Mouse (Mus musculus) gastrocnemius, postnatal 36 days (tissue): ENCODE results near the gene Ccdc113. TPM values are rescaled to one million over a fixed set of nuclear protein-coding genes. Genes with fewer than 3 reads are reported as not detected.

Experiments
- DNase-seq, 2 experiments: peaks; one replicate each; pipeline ENCODE4 v3.0.0; 2022
- intact Hi-C: fragments of 180-260 bp; cut with DNase I; formaldehyde crosslinking; loops from one replicate; pipeline ENCODE4 v1.15.1; 2025
- total RNA-seq, 2 experiments: library from RNA; stranded (reverse); gene quantifications; 2 replicates each; pipeline ENCODE4 v1.2.3; 2021

Gene Ccdc113
- total RNA-seq, 2 experiments from 2014 or later, result not detected

DNA sequence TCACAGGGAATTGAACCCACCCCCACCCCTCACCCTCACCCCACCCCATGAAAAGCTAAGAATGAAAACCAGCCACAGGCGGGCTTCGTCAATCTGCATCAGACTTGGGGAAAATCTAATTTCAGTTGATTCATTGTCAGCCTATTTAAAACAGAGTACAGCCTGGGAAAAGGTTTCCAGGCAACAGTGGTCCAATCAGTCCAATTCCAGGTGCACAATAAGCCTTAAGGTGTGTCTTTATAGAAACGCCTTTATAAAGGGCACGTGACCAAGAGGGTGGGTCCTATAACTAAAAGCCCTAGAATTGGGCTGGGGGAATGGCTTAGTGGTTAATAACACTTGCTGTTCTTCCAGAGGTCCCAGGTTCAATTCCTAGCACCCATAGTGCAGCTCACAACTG is 1.7 kb upstream of the Ccdc113 start:
- intact Hi-C loops, result no loop called here
- DNase-seq, result no peak

DNA sequence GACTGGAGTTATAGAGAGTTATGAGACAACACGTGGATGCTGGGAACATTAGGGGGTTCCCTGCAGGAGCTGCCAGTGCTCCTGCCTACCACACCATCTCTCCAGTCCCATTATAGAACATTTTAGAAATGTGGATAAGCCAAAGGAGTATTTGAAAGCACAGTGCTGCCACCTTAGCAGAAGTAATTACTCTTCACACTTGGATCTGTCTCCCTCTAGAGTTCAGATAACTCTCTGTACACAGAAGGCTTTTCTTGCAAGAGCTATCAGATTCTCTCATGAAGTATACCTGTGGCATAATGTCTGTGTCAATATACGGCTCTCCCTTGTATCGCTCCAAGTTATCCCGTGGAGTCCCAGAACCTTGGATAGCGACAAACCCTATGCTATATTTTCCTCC is 5.6 kb downstream of the Ccdc113 start:
- no peak for DNase-seq
- intact Hi-C loops, result no loop called here

DNA sequence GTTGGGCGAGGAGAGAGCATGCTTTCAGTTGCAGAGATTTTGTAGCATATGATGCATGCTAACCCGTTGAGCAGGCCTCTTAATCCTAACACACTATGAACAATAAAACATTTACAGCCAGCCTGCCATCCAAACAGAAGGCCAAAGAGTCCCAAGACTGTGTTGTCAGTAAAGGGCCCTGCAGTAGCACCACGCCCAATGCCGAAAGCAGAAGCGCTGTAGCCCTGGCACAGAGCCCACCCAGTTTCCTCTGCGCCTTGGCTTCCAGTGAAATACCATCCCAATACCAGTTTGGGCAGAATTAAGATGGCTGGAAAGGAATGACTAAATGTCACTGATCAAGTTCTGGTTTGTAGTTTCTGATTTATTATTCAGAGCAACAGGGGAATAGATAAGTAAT is 8.3 kb downstream of the Ccdc113 start:
- intact Hi-C loops, result no loop called here
- DNase-seq, result no peak

DNA sequence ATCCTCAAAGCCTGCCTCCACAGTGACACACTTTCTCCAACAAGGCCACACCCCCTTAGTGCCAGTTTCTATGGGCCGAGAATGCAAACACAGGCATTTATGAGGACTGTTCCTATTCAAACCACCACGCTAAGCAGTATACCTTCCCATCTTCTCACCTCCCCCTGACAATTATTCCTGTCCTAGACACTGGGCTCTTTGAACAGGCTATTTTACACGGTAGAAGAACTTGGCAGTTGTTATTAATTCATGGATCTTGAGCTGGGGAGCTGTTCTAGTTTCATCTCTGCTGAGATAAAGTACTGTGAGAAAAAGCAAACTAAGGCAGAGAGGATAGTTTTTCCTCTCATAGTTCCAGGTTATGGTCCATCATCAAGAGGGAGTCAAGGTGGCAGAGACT is 9.2 kb downstream of the Ccdc113 start:
- intact Hi-C loops, result no loop called here

DNA sequence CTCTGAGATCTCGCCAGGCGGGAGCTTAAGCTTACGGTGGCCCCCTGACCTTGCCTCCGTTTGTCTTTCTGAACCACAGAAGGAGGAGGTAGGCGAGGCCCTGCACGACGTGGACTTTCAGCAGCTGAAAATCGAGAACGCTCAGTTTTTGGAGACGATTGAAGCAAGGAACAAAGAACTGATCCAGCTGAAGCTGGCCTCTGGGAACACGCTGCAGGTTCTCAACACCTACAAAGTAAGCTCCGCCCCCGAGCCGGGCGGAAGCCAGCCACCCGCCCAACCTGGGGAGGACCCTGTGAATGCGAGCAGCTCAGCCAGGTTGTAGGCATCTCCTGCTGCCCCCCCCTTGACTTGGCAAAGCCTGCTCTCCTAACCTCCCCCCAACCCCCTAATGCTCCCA is 11.9 kb downstream of the Ccdc113 start:
- no peak for DNase-seq
- intact Hi-C loops, result no loop called here

More for the DNA sequence above, 9.2 kb downstream of the Ccdc113 start:
- no peak for DNase-seq

DNA sequence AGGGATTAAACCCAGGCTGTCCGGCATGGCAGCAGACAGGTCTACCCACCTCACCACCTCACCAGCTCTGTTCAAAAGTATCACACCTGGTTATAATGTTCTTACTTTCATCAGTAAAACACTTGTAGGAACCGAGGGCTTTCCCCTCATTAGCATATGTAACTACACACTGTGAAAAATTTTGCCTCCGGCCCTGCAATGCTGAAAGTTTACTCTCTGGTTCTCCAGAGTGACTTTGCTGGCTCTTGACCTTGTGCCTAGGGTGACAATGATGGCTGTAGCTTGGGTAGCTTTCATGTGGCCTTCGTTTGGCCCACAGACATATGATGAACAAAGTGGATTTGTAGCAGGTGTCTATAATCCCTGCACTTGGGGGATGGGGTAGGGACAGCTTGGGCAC is 13.1 kb downstream of the Ccdc113 start:
- DNase-seq, result no peak
- intact Hi-C loops, result no loop called here

DNA sequence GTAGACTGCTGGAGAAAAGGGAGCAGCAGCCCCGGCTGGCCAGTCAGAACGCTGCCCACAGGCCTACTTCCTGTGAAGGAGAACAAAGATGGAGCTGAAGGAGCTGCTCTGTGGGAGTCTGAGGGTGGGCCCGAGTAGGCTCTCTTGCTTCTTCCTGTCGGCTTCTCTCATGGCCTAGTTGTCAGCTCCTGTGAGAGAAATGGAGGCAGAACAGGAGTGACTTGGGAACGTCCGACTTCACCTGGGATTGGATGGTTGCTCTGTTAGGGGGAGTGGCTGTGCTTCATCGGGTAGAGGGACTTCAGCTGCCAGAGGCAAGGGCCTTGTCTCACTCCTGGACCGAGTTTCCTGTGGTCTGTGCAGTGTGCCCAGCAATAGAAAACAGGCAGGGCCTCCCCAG is 14.0 kb downstream of the Ccdc113 start:
- DNase-seq, result no peak
- intact Hi-C loops, result no loop called here

DNA sequence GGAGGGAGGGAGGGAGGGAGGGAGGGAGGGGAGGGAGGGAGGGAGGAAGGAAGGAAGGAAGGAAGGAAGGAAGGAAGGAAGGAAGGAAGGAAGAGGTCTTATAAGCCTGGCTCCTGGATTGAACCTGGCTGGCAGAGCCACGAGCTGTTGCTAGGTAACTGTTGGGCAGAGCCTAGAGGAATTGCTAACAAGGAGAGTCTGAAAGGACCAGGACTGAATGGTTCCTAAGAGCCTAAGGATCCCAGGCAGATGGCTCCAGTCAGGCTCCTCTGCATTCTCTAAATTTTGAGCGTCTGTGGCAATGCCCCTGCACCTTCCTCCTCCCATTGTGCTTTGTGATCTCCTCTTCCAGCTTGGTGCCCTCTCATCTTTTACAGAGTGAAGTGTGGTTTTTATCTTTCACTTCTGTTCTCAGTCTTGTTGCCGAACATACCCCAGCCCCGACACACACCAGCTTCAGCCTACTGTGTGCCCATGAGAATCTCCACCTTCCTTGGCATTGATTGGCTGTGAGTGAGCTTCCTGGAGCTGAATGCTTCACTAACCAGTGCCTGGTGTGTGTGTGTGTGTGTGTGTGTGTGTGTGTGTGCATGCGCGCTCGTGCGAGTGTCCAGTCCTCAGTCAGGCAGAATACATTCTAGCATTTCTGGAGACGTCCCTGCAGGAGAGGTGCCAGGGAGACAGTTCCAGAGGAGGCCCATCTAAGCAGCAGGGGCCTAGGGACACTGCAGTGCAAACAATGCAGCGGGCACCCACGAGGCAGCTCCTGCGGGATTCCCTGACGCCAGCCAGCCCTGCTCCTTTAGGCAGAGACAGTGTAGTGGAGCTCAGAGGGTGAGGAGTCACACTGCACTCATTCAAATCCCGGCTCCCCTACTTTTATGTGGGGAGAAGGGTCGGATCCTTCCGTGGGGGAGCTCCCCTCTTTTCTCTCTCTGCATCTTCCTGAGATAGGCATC is 16.3 kb downstream of the Ccdc113 start:
- intact Hi-C loops, result no loop called here
- DNase-seq, result no peak

DNA sequence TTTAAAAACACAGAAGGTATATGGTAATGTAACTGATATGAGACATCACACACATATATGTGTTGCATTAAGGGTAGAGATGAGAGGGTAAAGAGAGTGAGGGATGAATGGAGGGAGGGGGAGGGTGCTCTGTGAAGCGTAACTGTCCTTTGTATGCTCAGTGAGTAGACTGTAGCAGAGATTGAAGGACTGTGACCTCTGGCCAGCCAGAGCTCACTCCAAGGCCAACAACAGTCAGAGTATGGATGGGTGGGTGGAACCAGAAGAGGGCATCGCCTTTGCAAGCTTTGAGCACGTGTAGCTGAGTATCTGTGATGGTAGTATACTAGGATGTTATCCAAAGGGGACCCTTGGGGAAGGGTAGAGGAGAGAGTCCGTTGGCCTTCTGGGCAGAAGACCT is 17.7 kb downstream of the Ccdc113 start:
- DNase-seq, result no peak
- intact Hi-C loops, result no loop called here

DNA sequence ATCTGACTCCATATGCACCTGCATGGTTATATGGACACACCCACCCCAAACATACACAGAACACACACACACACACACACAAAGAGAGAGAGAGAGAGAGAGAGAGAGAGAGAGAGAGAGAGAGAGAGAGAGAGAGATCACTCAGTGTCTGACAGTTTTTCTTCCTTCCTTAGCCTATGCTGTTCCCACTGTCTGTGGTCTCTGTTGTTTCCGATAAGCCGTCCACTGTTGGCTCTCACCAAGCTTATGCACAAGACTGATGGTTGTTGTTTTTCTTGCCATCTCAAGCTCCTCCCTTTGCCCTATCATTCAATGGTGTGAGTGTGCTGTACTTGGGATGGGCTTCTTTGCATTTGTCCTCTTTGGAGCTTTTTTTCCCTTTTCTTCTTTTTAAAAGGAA is 22.1 kb downstream of the Ccdc113 start:
- no peak for DNase-seq
- intact Hi-C loops, result no loop called here

DNA sequence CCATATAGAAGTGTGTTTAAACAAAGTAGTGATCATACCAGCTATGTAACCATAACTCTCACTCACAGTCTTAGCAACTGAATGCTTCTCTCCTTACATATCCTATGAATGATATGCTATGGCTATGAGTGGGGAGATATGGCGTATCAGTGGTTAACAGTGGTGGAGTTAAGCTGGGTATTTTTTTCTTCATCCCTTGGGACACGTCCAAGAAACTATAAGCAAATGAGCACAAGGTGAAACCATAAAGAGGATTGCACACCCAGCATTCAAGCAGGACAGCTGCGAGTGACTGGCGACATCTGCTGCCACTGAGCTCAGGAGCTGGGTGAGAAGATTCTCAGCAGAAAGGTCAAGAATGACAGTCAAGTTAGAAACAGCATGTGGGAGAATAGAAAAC is 32.3 kb downstream of the Ccdc113 start:
- intact Hi-C loops, result no loop called here
- no peak for DNase-seq

DNA sequence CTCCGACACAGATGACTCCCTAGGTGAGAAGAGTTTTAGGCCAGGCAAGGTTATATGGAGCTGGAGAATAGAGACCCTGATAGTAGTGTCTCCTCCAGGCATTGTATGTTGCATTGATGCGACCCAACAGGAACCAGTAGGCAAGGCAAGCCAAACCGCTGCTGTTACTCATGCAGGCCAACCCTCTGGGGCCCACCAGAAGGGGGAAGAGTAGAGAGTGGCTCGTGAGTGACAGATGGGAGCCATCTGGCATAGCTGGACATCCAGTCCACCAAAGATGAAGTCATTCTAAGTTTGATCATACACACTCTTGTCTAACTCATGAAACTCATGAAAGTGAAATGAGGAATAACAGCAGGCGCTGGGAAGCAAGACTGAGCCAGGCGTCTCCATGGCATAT is 32.9 kb downstream of the Ccdc113 start:
- intact Hi-C loops, result no loop called here
- DNase-seq, result no peak

DNA sequence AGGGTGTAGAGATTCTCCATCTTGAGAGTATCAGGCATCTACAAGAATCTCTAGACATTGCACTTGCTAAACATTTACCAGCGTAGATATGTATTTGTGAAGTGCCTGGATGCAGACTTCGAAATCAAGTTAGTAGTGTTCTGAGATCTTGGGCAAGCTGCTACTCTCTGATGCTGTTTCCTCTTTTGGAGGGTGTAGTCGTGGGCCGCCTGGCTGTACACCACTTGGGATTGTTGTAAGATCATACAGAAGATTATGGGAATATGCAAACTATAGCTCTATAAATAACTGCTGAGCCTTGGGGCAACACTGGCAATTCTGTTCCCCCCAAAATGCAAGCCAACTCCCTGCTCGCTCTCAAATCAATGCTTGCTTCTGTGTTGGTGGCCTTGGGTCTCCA is 39.3 kb downstream of the Ccdc113 start:
- intact Hi-C loops, result no loop called here
- DNase-seq, result no peak

DNA sequence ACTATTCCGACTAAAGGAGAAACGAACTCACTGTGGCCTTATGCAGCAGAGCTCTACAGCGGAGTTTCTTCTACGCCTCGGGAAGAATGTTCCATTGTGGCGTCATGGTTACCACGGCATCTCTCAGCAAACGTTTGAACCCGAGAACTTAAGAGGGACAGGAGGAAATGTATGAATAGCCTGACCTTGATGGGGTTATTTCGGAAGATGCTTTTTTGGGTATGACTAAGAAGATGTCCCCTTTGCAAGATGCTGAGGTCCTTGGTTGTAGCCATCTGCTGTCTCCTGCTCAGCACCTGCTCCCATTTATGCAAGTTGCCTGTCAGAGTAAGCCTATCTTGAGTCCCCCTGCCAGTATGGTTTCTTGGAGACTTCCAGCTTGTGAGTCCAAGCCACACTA is 42.4 kb downstream of the Ccdc113 start, which contains the start of gene Prss54:
Prss54 (minus strand) TSS at position 101 of the 400 bp plus-strand sequence.
- no peak for DNase-seq
- intact Hi-C loops, result no loop called here

DNA sequence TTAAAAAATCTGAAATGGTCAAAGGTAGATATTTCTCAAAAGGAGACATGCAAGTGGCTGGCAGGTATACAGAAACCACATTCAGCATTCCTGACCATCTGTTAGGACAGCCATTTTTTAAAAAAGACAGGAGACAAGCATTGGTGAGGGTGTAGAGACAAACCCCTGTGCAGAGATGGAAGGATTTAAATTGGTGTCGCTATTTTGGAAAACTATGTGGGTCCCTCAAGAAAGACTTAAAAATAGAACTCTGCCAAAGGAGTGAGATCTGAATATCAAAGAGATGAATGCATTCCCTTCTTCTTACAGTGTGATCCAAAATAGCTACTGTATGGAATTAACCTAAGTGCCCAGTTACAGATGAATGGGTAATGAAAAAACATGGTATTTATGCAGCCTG is 53.5 kb downstream of the Ccdc113 start:
- intact Hi-C loops, result no loop called here
- DNase-seq, result no peak

DNA sequence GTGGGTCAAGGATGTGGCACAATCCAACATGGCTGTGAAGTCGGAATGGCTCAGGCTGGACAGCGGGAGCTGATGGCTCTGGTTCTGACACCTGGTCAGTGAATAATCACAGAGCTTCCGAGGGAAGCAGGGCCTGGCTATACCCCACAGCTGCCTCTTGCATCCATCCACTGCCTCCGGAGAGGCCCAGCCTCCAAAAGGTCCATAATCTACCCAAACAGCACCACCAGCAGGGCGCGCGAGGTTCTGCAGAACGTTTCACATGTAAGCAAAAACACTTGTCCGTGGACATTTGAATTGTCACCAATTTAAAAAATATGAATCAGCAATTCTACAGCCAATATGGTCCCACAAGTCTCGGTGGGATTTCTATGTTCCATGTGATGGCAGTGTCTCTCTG is 55.4 kb downstream of the Ccdc113 start:
- DNase-seq, result no peak
- intact Hi-C loops, result no loop called here

DNA sequence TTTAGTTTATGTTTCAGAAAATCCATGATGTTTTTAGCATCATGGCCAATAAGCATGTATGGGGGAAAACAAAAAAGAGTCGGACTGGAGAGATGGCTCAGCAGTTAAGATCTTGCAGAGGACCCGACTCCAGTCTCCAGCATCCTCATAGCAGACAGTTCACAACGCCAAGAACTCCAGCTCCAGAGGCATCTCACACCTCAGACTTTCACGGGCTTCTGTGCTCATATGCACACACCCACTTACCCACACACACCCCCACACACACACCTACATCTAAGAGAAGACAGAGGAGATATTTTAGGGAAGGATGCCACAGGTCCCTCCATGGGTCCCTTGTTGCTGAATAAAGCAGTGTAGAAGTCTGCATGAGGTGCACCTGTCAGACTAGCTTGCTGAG is 56.7 kb downstream of the Ccdc113 start:
- DNase-seq, result no peak
- intact Hi-C loops, result loop anchor here (10.0 kb wide), 2 partner anchors 246 to 314 kb away; no protein-coding TSS in a partner anchor

DNA sequence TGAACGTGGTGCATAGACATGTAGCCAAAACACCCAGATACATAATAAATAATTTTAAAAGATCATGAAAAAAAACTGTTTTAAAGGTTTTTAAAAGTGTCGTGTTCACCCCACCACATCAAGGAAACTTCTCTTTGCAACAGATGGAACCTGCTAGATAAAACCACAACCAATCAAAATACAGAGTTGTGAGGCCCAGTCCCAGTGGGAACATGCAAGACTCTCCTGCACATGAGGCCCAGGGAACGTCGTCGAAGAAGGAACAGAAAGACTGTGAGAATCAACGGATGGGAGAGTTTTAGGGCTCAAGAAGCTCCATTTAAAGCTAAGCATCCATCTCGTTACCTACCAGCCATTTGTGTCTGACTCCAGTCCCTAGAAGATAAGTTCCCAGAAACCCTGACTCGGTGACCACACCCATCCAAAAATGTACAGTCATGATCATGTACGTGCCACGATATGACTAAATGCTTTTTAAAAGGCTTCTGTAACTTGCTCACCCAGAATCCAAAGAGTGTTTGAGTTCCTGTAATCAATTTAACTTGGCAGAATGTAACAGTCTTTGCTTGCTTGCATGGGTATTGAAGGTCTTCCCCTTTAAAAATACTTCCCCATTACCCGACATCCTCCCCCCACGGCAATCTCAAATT is 58.4 kb downstream of the Ccdc113 start:
- no peak for DNase-seq
- intact Hi-C loops, result loop anchor here (10.0 kb wide), 2 partner anchors 247 to 313 kb away; no protein-coding TSS in a partner anchor

DNA sequence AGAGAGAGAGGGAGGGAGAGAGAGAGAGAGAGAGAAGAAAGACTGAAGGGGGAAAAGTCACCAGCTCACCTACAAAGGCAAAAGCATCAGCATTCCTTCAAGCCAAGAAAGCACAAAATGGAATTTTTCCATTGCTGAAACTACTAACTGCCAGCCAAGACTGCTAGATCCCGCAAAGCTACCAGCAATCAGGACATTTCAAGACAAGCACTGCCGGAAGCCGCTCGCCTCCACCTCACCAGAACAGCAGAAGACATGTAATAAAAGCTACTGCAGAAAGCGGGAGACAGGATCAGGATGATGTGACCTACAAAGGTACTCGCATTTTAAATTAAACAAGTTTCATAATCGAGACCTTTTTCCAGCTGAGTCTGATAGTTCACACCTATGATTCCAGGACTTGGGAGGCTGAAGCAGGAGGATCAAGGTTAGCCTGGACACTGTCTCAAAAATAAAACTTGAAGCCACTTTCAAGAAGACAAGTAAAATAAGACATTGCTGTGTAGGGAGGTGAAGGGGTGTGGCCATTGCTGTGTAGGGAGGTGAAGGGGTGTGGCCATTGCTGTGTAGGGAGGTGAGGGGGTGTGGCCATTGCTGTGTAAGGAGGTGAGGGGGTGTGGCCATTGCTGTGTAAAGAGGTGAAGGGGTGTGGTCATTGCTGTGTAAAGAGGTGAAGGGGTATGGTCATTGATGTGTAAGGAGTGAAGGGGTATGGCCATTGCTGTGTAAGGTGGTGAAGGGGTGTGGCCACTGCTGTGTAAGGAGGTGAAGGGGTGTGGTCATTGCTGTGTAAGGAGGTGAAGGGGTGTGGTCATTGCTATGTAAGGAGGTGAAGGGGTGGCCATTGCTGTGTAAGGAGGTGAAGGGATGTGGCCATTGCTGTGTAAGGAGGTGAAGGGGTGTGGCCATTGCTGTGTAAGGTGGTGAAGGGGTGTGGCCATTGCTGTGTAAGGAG is 59.8 kb downstream of the Ccdc113 start:
- intact Hi-C loops, result loop anchor here (10.0 kb wide), 2 partner anchors 249 to 311 kb away; no protein-coding TSS in a partner anchor
- no peak for DNase-seq

DNA sequence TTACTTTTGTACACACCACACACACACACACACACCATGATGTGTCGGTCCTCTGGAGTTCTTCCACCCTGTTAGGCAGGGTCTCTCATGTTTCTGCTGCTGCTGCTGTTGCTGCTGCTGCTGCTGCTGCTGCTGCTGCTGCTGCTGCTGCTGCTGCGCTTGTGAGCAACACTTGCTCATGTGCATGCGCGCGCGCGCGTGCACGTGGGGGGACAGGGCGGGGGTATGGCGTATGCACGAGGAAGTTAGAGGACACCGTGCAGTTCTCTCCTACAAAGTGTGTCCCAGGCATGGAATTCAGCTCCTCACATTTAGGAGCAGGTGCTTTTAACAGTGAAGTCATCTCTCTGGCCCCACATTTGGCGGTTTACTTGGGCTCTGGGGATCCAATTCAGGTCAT is 61.2 kb downstream of the Ccdc113 start:
- no peak for DNase-seq
- intact Hi-C loops, result loop anchor here (10.0 kb wide), 2 partner anchors 250 to 310 kb away; no protein-coding TSS in a partner anchor
